Mouse (Mus musculus): ENCODE data around the gene Kdm8. TPM values are rescaled to one million over a fixed set of nuclear protein-coding genes. Genes with fewer than 3 reads are reported as not detected.
"Not testable (repeated sequence)": the region's sequence is repeated elsewhere in the genome, so short reads cannot be mapped to it uniquely, and the experiment has no call there.

Gene Kdm8
- polyA plus RNA-seq, 1 experiment from 2014 or later = 4.2 TPM

DNA sequence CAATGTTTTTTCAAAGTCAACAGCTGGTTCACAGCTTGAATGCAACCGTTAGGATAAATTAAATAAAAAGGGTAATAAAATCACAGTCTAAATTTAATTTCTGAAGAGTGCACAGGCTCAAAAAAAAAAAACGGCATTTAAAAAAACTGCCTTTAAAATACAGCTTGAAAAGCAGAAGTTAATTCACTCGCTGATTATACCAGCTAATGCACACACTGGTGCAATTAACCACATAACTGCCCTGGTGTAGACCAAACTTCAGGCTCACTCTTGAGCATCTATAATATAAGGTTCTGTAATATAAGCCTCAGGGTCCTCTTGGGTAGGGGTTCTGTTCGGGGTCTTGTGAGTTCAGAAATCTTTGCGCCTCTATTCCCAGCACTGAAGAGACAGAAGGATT lies 27.7 kb upstream of the Kdm8 start:
- TF ChIP-seq EP300 (IDR thresholded peaks at IDR 0.05) = no peak
- no peak for TF ChIP-seq CTCF (IDR thresholded peaks at IDR 0.05)
- Histone ChIP-seq H3K36me3 (ENCODE audit: insufficient read depth, low read length) (no peaks in the 10 kb centered on the region), H3K27ac (ENCODE audit: low read length) (no peak overlapping the region), H3K4me3 (ENCODE audit: low read depth, low read length) (no peak overlapping the region), H3K9me3 (ENCODE audit: low read length) (no peaks in the 10 kb centered on the region), H3K4me1 (ENCODE audit: insufficient read depth, low read depth, low read length) (no peaks in the 10 kb centered on the region), H3K27me3 (replicated peaks; ENCODE audit: insufficient read depth, low read length) (no peaks in the 10 kb centered on the region), H3K4me2 (replicated peaks; ENCODE audit: low read depth, low read length) (no peak overlapping the region), H3K9ac (replicated peaks; ENCODE audit: low read depth) (no peak overlapping the region)
- no peak for DNase-seq (ENCODE audit: low spot score)
- ATAC-seq = no peak
- WGBS = 77% methylated on average over 5 of the region's 5 CpGs

DNA sequence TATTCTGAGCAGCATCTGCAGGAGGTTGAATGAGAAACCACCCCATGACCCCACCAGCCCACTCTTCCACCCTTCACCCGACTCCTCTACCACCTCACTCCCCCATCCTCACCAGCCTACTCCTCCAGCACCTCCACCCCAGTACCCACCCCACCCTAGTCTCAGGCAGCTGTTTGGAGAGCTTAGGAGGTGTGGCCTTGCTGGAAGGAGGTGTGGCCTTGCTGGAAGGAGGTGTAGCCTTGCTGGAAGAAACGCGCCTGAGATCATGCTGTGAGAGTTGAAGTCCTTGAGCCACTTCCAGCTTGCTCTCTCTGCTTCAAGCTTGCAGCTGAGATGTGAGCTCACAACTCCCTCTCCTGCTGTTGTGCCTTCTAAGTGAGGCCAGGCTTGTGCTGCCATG lies 26.1 kb upstream of the Kdm8 start:
- Histone ChIP-seq H3K9ac (replicated peaks; ENCODE audit: low read depth) (no peak overlapping the region), H3K9me3 (ENCODE audit: low read length) (no peaks in the 10 kb centered on the region), H3K4me3 (ENCODE audit: low read depth, low read length) (no peak overlapping the region), H3K36me3 (ENCODE audit: insufficient read depth, low read length) (no peaks in the 10 kb centered on the region), H3K27ac (ENCODE audit: low read length) (no peak overlapping the region), H3K27me3 (replicated peaks; ENCODE audit: insufficient read depth, low read length) (no peaks in the 10 kb centered on the region), H3K4me2 (replicated peaks; ENCODE audit: low read depth, low read length) (no peak overlapping the region), H3K4me1 (ENCODE audit: insufficient read depth, low read depth, low read length) (no peaks in the 10 kb centered on the region)
- WGBS = 25% methylated on average over 3 of the region's 3 CpGs
- peak; percentile 58 for ATAC-seq
- no peak for TF ChIP-seq CTCF (IDR thresholded peaks at IDR 0.05)
- no peak for TF ChIP-seq EP300 (IDR thresholded peaks at IDR 0.05)
- peak; percentile 51 for DNase-seq (ENCODE audit: low spot score)

DNA sequence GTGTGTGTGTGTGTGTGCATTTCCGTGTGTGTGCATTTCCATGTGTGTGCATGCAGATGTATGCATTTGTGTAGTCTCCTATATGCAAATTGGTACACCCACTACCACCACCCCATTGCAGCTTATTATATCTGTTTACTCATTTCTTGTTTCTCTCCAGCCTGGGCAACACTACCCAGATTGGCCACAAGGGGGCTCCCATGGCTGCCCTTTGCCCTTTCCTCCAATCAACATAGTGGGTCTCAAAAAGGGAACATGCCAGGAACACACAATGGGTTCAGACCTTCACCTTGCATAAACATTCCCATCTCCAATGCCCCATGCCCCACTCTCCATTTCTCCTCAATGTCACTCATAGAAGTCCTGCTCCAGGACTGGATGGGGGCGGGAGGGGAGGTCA lies 24.3 kb upstream of the Kdm8 start:
- Histone ChIP-seq H3K4me3 (ENCODE audit: low read depth, low read length) (no peak overlapping the region), H3K36me3 (ENCODE audit: insufficient read depth, low read length) (no peaks in the 10 kb centered on the region), H3K9ac (replicated peaks; ENCODE audit: low read depth) (no peak overlapping the region), H3K4me1 (ENCODE audit: insufficient read depth, low read depth, low read length) (no peaks in the 10 kb centered on the region), H3K27ac (ENCODE audit: low read length) (no peak overlapping the region), H3K4me2 (replicated peaks; ENCODE audit: low read depth, low read length) (no peak overlapping the region), H3K9me3 (ENCODE audit: low read length) (no peaks in the 10 kb centered on the region), H3K27me3 (replicated peaks; ENCODE audit: insufficient read depth, low read length) (no peaks in the 10 kb centered on the region)
- WGBS = 74% methylated on average over 2 of the region's 2 CpGs
- TF ChIP-seq EP300 (IDR thresholded peaks at IDR 0.05) (no peak), CTCF (IDR thresholded peaks at IDR 0.05) (peak; percentile 79)
- no peak for ATAC-seq
- peak; percentile 34 for DNase-seq (ENCODE audit: low spot score)

DNA sequence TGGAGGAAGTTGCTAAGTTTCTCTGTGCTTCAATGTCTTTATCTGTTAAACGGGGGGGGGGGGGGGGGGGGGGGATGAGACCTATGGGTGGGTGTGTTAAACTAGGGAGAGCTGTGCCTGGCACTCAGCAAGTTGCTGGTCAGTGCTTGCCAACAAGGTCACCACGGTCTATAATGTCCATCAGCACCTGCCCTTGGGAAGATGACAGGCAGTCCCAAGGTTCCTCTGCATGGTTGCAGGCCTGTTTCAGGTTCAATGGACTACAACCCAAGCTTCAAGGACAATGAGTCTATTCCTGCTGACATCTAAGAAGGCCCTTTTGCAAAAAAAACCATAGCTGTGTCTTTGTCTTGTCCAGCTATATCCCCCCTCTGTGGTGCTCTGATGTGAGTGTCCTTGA lies 22.6 kb upstream of the Kdm8 start:
- H3K36me3 ChIP-seq (ENCODE audit: insufficient read depth, low read length) = no peaks in the 10 kb centered on the region
- ATAC-seq = no peak

DNA sequence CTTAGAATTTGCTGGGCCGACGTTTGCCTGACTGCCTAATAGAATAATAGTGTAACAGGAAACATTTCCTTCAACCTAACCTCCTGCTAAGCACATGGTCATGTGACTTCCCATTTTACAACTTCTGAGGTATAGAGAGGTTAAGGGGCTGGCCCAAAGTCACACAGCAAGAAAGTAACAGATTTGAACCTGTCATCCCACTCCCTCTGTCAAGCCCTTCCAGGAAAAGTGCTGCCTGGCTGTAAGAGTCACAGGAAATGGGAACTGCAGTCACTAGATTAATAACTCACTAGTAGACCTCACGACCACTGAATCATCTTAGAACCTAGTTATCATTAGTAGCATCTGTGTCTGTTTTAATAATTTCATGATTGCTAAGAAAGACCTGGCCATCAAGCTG lies 21.4 kb upstream of the Kdm8 start:
- H3K4me2 ChIP-seq (replicated peaks; ENCODE audit: low read depth, low read length) = no peak overlapping the region
- DNase-seq (ENCODE audit: low spot score) = no peak
- 48% methylated on average over 3 of the region's 3 CpGs for WGBS
- TF ChIP-seq EP300 (IDR thresholded peaks at IDR 0.05) (no peak), CTCF (IDR thresholded peaks at IDR 0.05) (no peak)
- no peak for ATAC-seq
- H3K27ac ChIP-seq (ENCODE audit: low read length) = no peak overlapping the region
- no peak overlapping the region for H3K9ac ChIP-seq (replicated peaks; ENCODE audit: low read depth)
- no peaks in the 10 kb centered on the region for H3K27me3 ChIP-seq (replicated peaks; ENCODE audit: insufficient read depth, low read length)
- H3K36me3 ChIP-seq (ENCODE audit: insufficient read depth, low read length) = no peaks in the 10 kb centered on the region
- no peak overlapping the region for H3K4me3 ChIP-seq (ENCODE audit: low read depth, low read length)
- H3K9me3 ChIP-seq (ENCODE audit: low read length) = no peaks in the 10 kb centered on the region
- no peaks in the 10 kb centered on the region for H3K4me1 ChIP-seq (ENCODE audit: insufficient read depth, low read depth, low read length)

More for the DNA sequence above, 22.6 kb upstream of the Kdm8 start:
- Histone ChIP-seq H3K4me2 (replicated peaks; ENCODE audit: low read depth, low read length) (no peak overlapping the region), H3K4me3 (ENCODE audit: low read depth, low read length) (no peak overlapping the region), H3K9me3 (ENCODE audit: low read length) (no peaks in the 10 kb centered on the region), H3K4me1 (ENCODE audit: insufficient read depth, low read depth, low read length) (no peaks in the 10 kb centered on the region), H3K27me3 (replicated peaks; ENCODE audit: insufficient read depth, low read length) (no peaks in the 10 kb centered on the region), H3K27ac (ENCODE audit: low read length) (no peak overlapping the region), H3K9ac (replicated peaks; ENCODE audit: low read depth) (no peak overlapping the region)
- no peak for DNase-seq (ENCODE audit: low spot score)
- no peak for TF ChIP-seq CTCF (IDR thresholded peaks at IDR 0.05)
- no peak for TF ChIP-seq EP300 (IDR thresholded peaks at IDR 0.05)
- WGBS = 54% methylated on average over 2 of the region's 2 CpGs

DNA sequence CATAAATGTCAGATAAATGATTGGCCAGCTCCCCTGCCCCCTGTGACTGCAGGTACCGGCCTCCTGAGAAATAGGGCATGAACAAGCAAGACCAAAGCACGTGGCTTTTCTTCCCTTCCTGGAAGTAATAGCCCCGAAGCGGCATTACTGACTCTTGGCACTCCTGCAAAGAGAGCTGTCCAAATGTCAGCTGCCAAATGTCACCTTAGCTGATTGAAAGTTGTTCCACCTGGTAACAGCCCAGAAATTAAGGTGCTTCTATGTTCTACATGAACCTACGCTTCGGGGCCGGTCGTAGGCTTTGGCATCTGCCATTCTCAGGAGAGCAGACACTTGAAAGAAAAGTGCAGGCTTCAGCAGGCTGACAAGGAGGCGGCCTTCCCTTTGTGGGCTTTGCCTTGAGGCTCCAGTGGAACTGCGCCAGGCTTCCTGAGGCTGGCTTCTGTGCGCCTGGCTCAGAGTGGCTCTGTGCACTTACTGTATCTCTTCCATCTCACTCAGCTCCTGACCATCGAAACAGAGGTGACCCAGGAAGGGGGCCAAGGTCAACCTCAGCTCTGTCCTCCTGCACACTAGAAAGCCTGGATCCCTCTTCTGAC lies 16.9 kb upstream of the Kdm8 start:
- TF ChIP-seq EP300 (IDR thresholded peaks at IDR 0.05) (no peak), CTCF (IDR thresholded peaks at IDR 0.05) (no peak)
- Histone ChIP-seq H3K4me2 (replicated peaks; ENCODE audit: low read depth, low read length) (no peak overlapping the region), H3K36me3 (ENCODE audit: insufficient read depth, low read length) (no peaks in the 10 kb centered on the region), H3K27ac (ENCODE audit: low read length) (no peak overlapping the region), H3K9ac (replicated peaks; ENCODE audit: low read depth) (no peak overlapping the region), H3K9me3 (ENCODE audit: low read length) (peaks cover 4% of the 10 kb centered on the region; the same call in 1 of the 2 replicates), H3K4me1 (ENCODE audit: insufficient read depth, low read depth, low read length) (no peaks in the 10 kb centered on the region), H3K4me3 (ENCODE audit: low read depth, low read length) (no peak overlapping the region), H3K27me3 (replicated peaks; ENCODE audit: insufficient read depth, low read length) (no peaks in the 10 kb centered on the region)
- WGBS = 37% methylated on average over 12 of the region's 12 CpGs
- ATAC-seq = peak; percentile 45
- DNase-seq (ENCODE audit: low spot score) = peak; percentile 44

DNA sequence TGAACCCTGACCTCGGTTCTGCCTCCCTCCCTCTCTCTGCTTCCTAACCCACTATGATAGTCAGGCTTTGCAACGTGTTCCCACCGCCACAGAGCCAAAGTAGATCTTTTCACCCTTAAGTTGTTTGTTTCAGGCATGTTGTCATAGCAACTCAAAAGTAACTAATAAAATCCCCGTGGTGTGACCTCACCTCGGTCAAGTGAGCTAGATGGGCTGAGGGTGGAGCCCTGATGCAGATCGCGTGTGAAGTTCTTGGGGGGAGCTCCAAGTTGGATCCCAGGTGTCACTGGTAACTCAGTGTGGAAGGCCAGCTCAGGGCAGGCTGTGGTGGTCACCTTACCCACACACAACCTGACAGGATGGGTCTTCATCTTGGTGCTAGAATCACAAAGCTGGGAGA lies 16.1 kb upstream of the Kdm8 start:
- Histone ChIP-seq H3K9ac (replicated peaks; ENCODE audit: low read depth) (no peak overlapping the region), H3K4me1 (ENCODE audit: insufficient read depth, low read depth, low read length) (no peaks in the 10 kb centered on the region), H3K4me3 (ENCODE audit: low read depth, low read length) (no peak overlapping the region), H3K27me3 (replicated peaks; ENCODE audit: insufficient read depth, low read length) (no peaks in the 10 kb centered on the region), H3K9me3 (ENCODE audit: low read length) (peaks cover 4% of the 10 kb centered on the region; the same call in 1 of the 2 replicates), H3K36me3 (ENCODE audit: insufficient read depth, low read length) (no peaks in the 10 kb centered on the region), H3K4me2 (replicated peaks; ENCODE audit: low read depth, low read length) (no peak overlapping the region), H3K27ac (ENCODE audit: low read length) (no peak overlapping the region)
- WGBS = 65% methylated on average over 7 of the region's 7 CpGs
- DNase-seq (ENCODE audit: low spot score) = no peak
- TF ChIP-seq CTCF (IDR thresholded peaks at IDR 0.05) (no peak), EP300 (IDR thresholded peaks at IDR 0.05) (no peak)
- ATAC-seq = peak; percentile 25; the same call in 1 of the 2 replicates

DNA sequence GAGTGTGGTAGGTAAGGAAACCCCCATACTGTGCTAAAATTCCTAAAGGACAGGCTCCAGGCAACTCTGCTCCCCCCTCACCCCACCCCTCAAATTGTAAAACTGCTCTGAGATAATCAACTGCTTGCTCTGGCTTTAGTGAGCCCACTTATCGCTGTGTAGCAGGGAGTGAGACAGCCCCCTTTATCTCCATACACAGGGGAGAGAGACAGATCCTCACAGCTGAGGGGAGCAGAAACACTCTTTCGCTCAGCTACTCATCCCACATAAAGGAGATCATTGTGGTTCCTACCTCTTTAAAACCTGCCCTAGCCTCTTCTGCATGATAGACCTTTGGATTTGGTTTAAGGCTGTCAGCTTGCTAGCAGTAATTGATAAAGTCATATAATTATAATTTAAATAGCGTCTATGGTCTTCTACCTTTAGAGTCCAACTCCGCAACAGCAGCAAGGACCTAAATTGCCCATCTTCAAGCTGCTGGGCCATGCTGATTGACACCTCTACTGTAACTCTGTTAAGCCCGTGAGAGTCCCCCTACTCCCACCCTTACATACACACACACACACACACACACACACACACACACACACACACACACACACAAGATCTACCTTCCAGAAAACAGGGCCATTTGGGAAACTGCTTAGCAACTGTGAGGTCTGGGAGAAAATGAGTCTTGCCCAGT lies 15.5 kb upstream of the Kdm8 start:
- not testable (repeated sequence) for H3K9ac ChIP-seq (replicated peaks; ENCODE audit: low read depth); H3K36me3 ChIP-seq (ENCODE audit: insufficient read depth, low read length); DNase-seq (ENCODE audit: low spot score); H3K4me1 ChIP-seq (ENCODE audit: insufficient read depth, low read depth, low read length); H3K4me3 ChIP-seq (ENCODE audit: low read depth, low read length); ATAC-seq; H3K27ac ChIP-seq (ENCODE audit: low read length); H3K9me3 ChIP-seq (ENCODE audit: low read length); H3K4me2 ChIP-seq (replicated peaks; ENCODE audit: low read depth, low read length); H3K27me3 ChIP-seq (replicated peaks; ENCODE audit: insufficient read depth, low read length)
- WGBS = 82% methylated on average over 5 of the region's 5 CpGs
